ENCODE assay signal across 50 mouse cellular contexts in genomic region chr9:20828127-20828526, GRCm38 (mm10). TPM values are rescaled to one million over a fixed set of nuclear protein-coding genes. Genes with fewer than 3 reads are reported as not detected.
"Had no signal": no experiment of that assay in that cellular context is flagged by ENCODE, and none has a peak within 500 bp of the region (broad histone marks: within the 10 kb centered on the region; RNA-seq: fewer than 3 reads in every experiment).

No protein-coding gene starts in this region.

- H3K27ac ChIP-seq: heart, embryonic 10.5 days; heart, embryonic 13.5 days; heart, embryonic 15.5 days; hindbrain, embryonic 10.5 days; hindbrain, embryonic 12.5 days; hindbrain, embryonic 13.5 days; hindbrain, embryonic 14.5 days; hindbrain, embryonic 15.5 days; hindbrain, postnatal 0 days; intestine, embryonic 15.5 days; kidney, embryonic 15.5 days; kidney, postnatal 0 days; layer of hippocampus, adult 2 months had no signal

- DNase-seq: heart, postnatal 10 days; heart, postnatal 14 days; heart, postnatal 36 days; heart, postnatal 4 days; kidney, adult 11 months; kidney, adult 18-20 months; kidney, adult 2 months; kidney, adult 8-10 months; kidney, adult 9 months; kidney, postnatal 10 days; kidney, postnatal 14 days; kidney, postnatal 25 days; kidney, postnatal 36 days; kidney, postnatal 4 days; layer of hippocampus, adult 9-11 months; layer of hippocampus, postnatal 36 days had no signal

- H3K27me3 ChIP-seq: hindbrain, embryonic 12.5 days; hindbrain, embryonic 15.5 days; intestine, embryonic 15.5 days had no signal

- H3K4me3 ChIP-seq: heart, embryonic 10.5 days; heart, embryonic 12.5 days; heart, embryonic 13.5 days; heart, embryonic 15.5 days; hindbrain, embryonic 10.5 days; hindbrain, embryonic 12.5 days; hindbrain, embryonic 13.5 days; hindbrain, embryonic 15.5 days; intestine, embryonic 15.5 days; kidney, embryonic 15.5 days; layer of hippocampus, adult 2 months had no signal

- H3K9ac ChIP-seq: heart, embryonic 12.5 days; heart, embryonic 13.5 days; heart, embryonic 15.5 days; hindbrain, embryonic 12.5 days; hindbrain, embryonic 13.5 days; hindbrain, embryonic 14.5 days; hindbrain, embryonic 15.5 days; intestine, embryonic 15.5 days; kidney, embryonic 15.5 days had no signal

- H3K4me2 ChIP-seq: heart, embryonic 11.5 days; heart, embryonic 12.5 days; heart, embryonic 13.5 days; heart, embryonic 15.5 days; hindbrain, embryonic 12.5 days; hindbrain, embryonic 13.5 days; hindbrain, embryonic 14.5 days; hindbrain, embryonic 15.5 days; intestine, embryonic 15.5 days; kidney, embryonic 15.5 days had no signal

- H3K36me3 ChIP-seq: heart, embryonic 10.5 days; heart, embryonic 12.5 days; heart, embryonic 13.5 days; heart, embryonic 15.5 days; hindbrain, embryonic 10.5 days; hindbrain, embryonic 12.5 days; hindbrain, embryonic 13.5 days; hindbrain, embryonic 15.5 days; intestine, embryonic 15.5 days; kidney, embryonic 15.5 days had no signal

- H3K9me3 ChIP-seq: heart, embryonic 10.5 days; heart, embryonic 12.5 days; heart, embryonic 13.5 days; heart, embryonic 15.5 days; hindbrain, embryonic 10.5 days; hindbrain, embryonic 12.5 days; hindbrain, embryonic 13.5 days; hindbrain, embryonic 15.5 days; intestine, embryonic 15.5 days; kidney, embryonic 15.5 days had no signal

- ATAC-seq: hindbrain, embryonic 16.5 days; hindbrain, postnatal 0 days; inflammation-experienced regulatory T-cells, adult 6 months; intestine, embryonic 15.5 days; intestine, embryonic 16.5 days; intestine, postnatal 0 days had no signal

RNA-seq across cellular contexts. Expression of gene Rdh8, which starts 9.8 kb away (rescaled TPM):
- total RNA-seq: heart, adult 8-10 months; heart, postnatal 10 days; heart, postnatal 14 days; heart, postnatal 25 days; heart, postnatal 36 days; heart, postnatal 4 days; hematopoietic stem cell, adult 5-6 weeks; hindbrain, postnatal 0 days; layer of hippocampus, adult 18-20 months; layer of hippocampus, adult 2 months; layer of hippocampus, adult 8-10 months; layer of hippocampus, postnatal 10 days; layer of hippocampus, postnatal 25 days; layer of hippocampus, postnatal 36 days had no signal
- polyA plus RNA-seq: heart, embryonic 10.5 days; heart, embryonic 11.5 days; heart, embryonic 12.5 days; heart, embryonic 13.5 days; heart, embryonic 14.5 days; heart, embryonic 15.5 days; heart, embryonic 16.5 days; heart, postnatal 0 days; hindbrain, embryonic 10.5 days; hindbrain, embryonic 11.5 days; hindbrain, embryonic 12.5 days; hindbrain, embryonic 13.5 days; hindbrain, embryonic 14.5 days; hindbrain, embryonic 15.5 days; hindbrain, embryonic 16.5 days; hindbrain, postnatal 0 days; inflammation-experienced regulatory T-cells, adult 6 months; intestine, embryonic 14.5 days; intestine, embryonic 15.5 days; intestine, embryonic 16.5 days; intestine, postnatal 0 days; kidney, adult 2 months; kidney, embryonic 14.5 days; kidney, embryonic 15.5 days; kidney, embryonic 16.5 days; kidney, postnatal 0 days; large intestine, adult 2 months had no signal

RNA-seq across cellular contexts. Expression of gene Col5a3, which starts 13.3 kb away (rescaled TPM):
- total RNA-seq: hematopoietic stem cell, adult 5-6 weeks had no signal
- polyA plus RNA-seq: heart, embryonic 11.5 days; inflammation-experienced regulatory T-cells, adult 6 months had no signal
